Mouse (Mus musculus) spleen, postnatal 10 days (tissue): Measurements from ENCODE around the gene Uncx.

Source experiments
- DNase-seq, 2 experiments: peaks; one replicate each; pipeline ENCODE4 v3.0.0; 2021 to 2022; ENCODE audit warnings: low spot score in 2 of 2

Gene Uncx

DNA sequence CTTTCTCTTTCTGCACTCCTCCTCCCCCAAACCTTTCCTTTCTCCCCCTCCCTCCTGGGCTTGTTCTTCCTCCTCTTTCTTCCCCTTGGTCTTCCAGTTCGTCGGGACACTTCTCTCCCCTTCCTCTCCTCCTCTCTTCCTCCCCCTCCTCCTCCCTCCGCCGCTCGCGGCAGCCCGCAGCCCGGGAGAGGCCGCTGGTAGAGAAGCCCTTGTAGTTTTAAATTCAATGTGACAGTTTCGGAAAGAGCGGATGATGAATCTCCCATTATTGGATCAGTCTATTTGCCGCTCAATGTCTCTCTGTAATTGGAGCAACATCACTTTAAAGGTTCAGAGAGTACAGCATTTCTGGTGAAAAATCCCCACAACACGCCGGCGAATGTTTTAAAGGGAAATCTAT lies at the start of gene Uncx:
TSS of gene Uncx (plus strand) at position 281 of the 400 bp plus-strand sequence.
- DNase-seq, result no peak

DNA sequence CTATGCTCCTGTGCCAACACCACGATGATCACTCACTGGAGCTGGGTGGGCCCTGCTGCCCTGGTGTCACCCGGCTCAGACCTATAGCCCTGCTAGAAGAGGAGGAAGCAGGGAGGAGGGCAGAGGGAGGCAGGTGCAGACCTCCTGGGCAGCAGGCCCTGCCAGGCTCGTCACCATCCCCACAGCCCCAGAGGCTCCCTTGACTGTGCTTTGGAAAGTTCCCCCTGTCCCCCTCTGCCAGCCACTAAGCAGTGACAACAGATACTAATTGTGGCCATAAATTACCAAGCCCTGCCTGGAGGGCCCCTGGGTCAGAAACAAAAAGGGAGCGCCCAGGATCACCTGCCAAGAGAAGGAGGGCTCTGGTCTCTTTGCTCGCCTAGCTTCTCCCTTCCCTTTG lies 49.6 kb upstream of the Uncx start:
- no peak for DNase-seq

DNA sequence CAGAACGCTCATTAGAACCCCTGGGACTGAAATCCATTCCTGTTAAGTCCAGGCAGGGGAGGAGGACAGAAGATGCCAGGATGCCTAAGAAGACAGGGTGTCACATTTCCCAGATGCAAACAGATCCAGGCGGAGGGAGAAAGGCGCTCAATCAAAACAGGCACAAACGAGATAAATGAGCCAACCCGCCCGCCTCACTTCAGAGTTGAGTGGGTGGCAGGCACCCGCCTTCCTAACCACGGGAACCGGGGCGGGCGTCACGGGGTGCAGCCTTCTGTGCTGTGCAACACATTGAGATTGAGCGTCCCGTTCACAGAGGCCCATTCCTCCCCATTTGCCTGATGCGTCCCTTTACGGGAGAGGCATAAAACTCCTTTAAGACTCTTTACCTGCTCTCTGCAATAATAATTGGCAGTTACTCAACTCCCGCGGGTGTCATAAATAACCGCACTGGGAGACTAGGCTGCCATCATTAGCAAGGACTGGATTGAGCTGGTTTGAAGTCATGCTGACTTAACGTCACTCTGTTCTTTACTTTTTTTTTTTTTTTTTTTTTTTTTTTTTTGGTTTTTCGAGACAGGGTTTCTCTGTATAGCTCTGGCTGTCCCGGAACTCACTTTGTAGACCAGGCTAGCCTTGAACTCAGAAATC lies 48.1 kb upstream of the Uncx start:
- DNase-seq, result no peak

DNA sequence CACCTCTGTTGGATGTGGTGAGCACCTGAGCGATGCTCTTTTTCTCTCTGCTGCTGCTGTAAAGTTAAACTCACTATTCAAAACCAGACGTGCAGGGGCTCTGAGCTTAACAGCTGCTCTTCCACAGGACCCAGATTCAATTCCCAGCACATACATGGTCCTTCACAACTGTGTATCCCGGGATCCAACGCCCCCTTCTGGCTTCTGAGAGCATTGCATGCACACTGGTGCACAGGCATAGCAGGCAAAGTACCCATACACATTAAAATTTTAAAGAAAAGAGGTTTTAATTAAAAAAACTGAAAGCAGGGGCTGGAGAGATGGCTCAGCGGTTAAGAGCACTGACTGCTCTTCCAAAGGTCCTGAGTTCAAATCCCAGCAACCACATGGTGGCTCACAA lies 46.4 kb upstream of the Uncx start:
- no peak for DNase-seq

DNA sequence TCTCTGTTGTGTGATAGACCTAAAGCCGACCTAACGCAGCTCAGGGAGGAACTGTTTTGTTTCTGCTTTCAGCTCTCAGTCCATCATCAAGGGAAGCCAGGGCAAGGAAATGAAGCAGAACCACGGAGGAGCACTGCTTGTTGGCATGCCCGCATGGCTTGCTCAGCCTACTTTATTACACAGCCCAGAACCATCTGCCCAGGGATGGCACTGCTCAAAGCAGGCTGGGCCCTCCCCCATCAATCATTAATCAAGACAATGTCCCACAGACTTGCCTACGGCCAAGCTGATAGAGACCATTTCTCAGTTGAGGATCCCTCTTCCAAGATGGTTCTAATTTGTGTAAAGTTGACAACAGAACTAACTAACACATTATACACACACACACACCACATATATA lies 44.5 kb upstream of the Uncx start:
- no peak for DNase-seq

DNA sequence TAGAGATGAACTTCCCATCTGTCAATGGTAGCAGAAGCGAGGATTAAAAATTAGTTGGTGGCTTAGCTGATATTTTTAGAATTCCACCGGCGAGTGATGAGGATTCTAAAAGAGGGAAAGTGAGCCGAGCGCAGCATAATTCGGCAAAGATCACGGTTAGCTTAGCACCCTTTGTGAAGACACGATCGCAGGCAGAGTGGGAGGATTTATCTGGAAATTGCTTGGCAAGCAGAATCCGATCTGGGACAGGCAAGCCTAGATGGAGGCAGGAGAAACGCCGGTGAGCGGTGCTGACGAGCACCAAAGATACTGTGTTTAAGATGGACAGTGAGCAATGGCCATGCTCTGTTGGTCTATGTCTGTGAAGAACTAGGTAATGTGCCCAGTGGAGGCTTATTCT lies 41.0 kb upstream of the Uncx start:
- no peak for DNase-seq

DNA sequence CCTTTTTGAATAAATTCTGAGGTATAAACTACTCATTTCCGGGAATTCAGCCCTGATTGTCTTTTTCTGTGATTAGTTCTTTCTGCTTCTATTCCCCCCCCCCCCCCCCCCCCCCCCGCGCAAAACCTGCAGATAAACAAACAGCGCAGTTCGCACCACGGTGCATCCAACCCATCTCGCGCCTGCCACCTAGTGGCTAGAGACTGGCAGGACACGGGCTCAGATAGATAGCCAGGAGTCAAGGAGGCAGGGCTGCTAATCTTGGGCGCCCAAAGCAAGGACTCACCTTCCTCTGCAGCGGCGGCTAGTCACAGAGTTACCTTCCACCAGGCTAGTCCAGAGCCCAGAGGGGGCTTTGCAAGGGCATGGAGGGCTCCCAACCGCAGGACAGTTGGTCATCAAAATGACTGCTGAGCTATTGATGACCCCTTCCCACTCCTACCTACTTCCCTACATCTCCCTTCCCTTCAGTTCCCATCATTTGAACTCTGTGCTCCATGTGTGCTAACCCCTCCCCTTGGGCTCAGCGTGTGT lies 38.2 kb upstream of the Uncx start:
- DNase-seq, result peak; percentile 73 to 88

DNA sequence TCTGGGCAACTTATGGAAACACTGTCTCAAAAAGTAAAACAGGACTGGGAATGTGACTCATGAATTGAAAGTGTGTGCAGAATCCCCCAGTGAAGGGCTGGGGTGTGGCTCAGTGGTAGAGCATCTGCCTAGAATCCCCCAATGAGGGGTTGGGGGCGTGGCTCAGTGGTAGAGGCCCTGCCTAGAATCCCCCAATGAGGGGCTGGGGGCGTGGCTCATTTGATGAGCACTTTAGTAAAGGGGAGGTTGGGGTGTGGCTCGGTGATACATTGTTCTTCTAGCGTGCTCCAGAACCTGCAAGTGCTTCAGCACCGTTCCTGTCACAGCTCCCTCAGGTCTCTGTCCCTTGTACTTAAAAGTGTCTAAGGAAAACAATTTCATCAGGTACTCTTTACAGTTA lies 37.1 kb upstream of the Uncx start:
- DNase-seq, result no peak

DNA sequence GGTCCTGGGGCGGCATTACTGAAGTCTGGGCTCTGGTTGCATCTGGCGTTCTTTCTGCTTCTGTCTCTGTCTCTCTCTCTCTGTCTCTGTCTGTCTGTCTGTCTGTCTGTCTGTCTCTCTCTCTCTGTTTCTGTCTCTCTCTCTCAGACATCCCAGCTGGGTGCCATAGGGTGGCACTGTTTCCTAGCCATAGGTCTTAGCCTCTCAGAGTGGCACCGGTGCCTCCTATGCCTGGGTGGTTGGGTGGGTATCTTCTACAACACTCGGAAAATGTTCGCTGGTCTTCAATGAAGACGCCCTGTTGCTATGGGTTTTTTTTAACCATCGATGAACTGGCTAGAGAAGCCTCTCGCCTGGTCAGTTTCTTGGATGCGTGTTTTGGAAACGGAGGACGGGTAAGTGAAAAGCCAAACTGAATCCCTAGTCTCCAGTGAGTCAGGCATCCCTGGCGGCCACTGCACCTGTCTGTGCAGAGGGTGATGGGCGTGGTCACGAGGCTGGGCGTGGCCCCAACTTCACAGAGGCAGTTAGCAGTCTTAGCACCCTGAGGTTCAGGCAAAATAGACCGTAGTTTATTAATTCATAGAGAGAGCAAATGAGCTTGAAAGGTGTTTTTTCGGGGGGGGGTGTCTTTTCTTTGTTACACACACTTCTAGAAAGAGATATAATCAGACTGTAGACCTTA lies 32.5 kb upstream of the Uncx start:
- DNase-seq, result peak in 1 of 2 experiments; percentile 35

DNA sequence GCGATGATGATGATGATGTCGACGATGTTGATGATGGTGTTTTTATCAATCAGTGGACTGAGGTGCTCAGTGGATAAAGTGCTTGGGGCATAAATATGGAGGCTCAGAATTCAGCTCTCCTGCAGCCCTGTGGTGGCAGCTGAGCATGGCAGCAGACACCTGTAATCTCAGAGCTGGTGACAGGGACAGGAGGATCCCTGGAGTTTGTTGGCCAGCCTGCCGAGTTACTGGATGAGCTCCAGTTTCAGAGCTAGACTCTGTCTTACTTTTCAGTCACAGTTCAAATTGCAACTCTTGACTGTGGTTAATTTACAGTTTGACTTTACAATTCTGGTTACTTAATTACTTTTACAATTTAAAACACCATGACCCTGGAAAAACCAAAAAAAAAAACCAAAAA lies 31.1 kb upstream of the Uncx start:
- no peak for DNase-seq

DNA sequence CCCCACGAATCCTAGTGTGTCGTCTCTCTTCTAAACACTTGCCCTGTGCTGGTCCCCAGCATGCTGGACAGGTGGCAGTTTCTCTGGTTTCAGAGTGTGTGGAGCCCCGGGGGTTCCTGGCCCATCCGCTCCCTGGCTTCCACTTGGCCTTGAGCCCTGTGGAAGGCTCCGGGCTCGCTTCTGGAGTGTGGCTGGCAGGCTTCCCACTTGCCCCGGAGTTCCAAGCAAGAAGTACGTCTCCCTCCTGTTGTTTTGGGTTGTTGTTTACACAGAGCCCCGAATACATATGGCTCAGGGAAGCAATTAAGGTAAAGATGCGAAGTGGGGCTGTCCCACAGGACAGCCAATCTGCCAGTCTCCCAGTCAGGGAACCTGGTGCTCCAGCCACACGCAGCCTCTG lies 27.0 kb upstream of the Uncx start:
- no peak for DNase-seq

DNA sequence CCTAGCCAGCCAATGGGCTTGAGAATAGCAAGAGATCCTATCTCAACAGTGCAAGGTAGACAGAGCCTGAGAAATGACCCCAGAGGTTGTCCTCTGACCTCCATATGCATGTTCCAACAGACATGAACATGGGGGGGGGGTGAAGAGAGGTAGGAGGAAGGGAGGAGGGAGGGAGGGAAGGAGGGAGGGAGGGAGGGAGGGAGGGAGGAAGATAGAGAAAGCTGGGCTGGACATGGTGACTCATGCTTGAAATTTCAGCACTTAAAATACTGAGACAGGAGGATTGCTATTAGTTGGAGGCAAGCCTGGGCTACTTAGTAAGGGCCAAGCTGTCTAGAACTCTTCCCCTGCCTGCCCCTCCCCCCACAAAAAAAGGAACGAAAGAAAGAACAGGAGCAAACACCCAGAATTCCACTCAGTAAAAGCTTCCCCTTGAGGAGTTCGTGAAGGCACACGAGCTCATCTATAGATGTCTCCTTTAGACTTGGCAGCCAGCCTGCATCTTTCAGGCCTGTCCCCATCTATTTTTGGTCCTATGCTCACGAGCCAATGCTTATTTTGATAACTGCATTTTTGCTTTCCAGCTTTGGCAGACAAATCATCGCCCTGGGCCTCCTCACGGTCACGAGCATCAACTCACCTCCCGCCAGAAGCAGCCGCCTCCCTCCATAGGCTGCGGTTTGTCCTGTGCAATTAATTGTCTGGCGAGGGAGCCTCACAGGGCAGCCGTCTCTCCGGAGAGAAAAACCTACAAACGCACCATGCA lies 23.0 kb upstream of the Uncx start:
- DNase-seq, result no peak

DNA sequence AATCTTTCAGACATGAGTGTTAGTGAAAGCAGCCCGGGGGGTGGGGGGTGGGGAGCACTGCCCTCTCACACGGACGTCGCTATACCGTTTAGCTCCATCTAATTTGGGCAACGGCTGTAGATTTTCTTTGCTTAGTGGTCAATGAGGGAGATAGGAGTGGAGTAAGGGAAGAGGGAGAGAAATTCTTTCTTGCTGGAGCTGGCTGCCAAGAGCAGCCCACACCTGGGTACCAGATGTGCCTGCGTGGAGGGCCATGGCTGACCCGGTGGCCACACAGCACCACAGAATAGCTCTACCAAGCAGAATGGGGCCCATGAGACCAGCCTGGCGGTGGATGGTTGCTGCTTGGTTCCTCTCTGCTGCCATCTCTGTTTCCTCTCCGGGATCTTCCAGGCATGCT lies 21.3 kb upstream of the Uncx start:
- DNase-seq, result no peak

DNA sequence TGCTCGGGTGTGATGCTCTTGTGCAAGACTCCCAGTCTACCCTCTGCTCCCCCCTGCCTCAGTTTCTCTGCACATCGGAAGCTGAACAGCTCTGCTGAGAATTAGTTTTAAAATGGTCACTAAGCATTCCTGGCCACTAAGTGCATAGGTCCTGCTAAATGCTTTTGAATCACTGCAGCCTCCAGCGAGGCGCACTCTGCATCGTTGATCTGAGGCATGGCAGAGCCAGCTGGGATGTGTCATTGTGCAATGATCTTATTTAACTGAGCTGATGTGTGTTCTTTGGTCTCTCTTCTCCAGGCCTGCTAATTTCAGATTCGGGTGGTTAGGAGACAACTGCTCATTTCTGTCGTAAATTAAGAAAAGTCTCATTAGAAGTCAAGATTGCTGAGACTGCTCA lies 14.4 kb upstream of the Uncx start:
- DNase-seq, result no peak

DNA sequence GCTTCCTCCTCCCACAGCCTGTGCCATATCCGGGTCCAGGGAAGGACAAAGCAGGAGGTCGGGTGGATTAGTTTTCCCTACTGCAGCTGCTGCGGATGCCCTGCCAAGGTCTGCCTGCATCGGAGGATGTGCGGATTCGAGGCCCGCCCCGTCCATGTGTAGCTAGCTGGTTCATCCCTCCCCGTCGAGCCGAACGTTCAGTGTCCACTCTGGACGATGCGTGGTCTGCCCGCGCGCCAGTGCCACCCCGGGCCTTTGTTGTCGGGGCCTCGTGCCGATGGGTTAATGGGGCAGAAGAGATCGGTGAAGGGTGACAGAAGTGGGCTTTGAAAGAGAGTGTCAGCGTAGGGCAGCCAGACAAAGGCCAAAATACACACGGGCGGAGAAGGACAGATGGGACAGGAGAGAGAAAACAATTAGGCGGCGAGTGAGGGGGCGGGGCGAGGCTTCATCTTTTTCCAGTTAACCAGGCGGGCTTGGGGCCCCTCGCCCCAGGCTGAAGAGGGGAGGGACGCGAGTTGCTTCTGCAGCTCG lies 7.8 kb upstream of the Uncx start:
- DNase-seq, result no peak

DNA sequence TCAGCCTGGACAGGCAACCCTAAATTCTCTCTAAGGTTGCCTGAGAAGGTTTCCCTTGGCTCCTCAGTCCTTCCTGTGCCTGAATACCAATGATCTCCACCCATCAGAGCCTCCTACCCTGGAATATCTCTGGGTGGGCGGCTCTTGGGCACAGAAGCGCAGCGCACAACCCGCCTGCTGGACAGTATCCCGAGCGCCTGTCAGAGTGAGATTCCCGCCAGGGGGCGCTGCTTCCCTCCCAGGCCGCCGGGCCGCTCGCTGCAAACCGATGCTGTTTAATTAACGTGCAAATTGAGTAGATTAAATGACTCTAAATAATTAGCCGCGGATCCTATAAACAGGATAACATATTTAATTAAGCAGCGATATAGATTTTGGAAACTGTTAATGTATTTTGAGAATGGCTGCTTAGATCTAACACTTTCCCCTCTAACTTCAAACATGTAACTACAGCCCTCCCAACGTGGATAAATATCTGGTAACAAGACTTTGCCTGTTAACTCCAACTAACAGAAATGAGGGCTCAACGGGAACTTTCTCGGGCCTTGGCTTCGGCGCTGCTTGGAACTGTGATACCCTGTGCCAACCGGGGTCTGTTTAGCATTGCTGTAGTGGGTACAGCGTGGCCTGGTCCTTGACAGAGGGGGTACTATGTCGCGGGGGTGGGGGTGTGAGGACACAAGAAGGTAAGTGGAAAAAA lies 6.9 kb upstream of the Uncx start:
- DNase-seq, result peak; percentile 57 to 85

DNA sequence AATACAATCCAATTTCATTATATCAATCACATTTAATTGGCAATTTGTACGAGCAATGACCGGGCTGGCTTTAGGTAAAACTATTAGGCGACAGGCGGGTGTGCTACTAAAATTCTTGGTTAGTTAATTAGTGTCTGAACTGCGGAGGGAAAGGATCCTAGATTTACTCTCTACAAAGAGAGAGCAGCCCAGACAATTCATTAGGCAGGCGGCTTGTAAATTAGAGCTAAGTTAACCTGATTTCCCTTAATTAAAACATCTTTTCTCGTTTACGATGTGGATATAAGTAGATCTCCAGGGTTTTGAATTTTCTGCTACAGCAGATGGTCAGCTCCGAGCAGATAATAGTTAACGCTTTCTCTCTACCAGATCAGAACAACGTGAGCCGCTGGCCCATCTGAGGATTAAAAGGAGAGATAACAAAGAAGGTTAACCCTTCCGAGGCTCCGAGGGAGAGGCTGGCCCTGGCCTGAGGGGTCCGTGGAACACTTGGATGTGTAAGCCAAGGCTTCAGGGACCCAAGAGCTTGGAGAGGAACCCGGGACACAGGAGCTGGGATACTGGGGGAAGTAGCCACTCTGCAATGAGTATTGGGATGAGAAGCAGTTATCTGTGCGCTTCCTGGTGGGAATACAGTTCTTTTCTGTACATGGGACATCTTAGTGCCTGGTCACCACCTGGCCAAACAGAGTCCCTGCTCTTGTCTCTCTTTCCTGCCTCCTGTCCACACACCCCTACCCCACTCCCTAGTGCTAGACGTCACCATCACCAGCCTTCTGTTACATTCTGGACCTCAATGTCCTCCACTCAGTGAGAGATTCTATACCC lies 6.2 kb upstream of the Uncx start:
- DNase-seq, result no peak

DNA sequence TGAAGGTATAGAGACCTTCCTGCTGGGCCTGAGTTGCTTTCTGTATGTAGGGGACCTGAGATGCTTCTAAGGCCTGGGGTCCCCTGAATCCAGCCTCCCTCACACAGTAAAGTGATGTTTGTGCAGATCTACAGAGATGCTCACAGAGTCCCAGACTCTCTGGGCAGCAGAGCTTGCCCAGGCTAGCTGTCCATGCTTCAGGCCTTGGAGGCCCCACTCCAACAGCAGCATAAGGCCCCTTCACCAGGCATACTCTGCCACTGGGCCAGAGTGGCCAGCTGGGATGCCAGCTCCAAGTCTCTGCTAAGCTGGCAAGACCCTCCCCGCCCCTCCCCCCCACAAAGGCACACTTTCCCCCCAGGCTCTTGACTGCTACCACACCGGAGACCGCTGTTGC lies 5.6 kb upstream of the Uncx start:
- no peak for DNase-seq

DNA sequence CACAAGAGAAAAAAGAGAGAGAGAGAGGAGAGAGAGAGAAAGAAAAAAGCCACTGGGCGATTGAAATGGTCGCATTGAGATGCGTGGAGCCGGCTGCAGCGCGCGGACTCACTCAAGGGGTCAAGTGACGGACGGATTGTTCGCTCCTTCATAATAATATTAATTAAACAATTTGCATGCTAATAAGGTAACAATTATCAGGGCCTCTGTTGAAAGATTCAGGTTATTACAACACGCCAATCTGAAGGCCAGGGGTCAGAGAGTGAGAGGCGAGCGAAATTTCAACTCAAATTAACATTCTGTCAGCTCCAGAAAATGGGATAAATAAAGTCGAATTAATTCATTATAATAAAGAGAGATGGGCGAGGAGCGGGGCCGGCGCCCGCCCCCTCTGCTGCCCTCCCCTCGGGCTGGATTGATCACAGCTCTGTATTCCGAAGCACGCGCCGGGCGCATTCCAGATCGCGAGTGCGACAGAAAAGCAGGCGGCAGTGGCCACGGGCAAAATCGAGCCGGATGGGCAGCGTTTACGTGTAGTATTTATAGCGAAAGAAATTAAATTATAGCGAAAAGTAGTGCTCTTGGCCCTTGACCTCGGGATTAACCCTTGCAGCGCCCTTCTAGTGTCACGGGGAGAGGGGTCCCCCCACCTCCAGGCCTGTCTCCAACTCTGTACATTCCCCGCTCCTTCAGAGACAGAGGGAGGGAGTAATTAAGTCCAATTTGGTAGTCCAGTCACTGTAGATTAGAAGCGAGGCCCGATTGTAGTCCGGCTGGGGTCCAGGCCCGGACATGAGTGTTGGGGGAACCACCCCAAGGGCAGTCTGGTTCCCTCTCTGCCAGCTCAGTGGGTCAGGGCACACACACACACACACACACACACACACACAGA lies 1.9 kb upstream of the Uncx start:
- no peak for DNase-seq

DNA sequence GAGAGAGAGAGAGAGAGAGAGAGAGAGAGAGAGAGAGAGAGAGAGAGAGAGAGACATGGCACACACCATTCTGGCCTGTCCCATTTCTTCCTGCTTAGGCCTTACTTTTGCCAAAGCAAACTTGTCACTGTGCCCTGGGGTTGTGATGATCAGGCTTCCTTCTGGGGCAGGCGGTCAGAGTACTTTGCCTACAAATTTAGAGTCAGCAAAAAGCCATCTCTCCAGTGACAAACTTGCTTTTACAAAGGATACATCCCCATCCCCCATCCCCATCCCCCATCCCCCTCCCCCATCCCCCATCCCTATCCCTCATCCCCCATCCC lies 1.3 kb upstream of the Uncx start:
- DNase-seq, result no peak
